Mouse (Mus musculus) hindbrain, embryonic 10.5 days (tissue): ENCODE data around the gene Cdk14. TPM values are rescaled to one million over a fixed set of nuclear protein-coding genes. Genes with fewer than 3 reads are reported as not detected.

Experiments used
- DNase-seq: peaks from one replicate; pipeline ENCODE4 v3.0.0-alpha.2; 2017; ENCODE audit warnings: low spot score
- H3K27ac ChIP-seq: fragments of 300-500 bp; sonication (generic); 2 replicates; pipeline ENCODE4 v1.5.1; 2016; ENCODE audit warnings: mild to moderate bottlenecking, moderate library complexity
- H3K27me3 ChIP-seq: fragments of 300-500 bp; sonication (generic); 2 replicates; pipeline ENCODE4 v1.6.1; 2016; ENCODE audit warnings: mild to moderate bottlenecking; ENCODE audit not compliant: poor library complexity, insufficient read depth, severe bottlenecking
- H3K36me3 ChIP-seq: fragments of 300-500 bp; sonication (generic); 2 replicates; pipeline ENCODE4 v1.6.1; 2016; ENCODE audit warnings: mild to moderate bottlenecking, moderate library complexity
- H3K4me1 ChIP-seq: fragments of 300-500 bp; sonication (generic); replicated peaks from 2 replicates; pipeline ENCODE4 v1.6.1; 2016; ENCODE audit warnings: mild to moderate bottlenecking
- H3K4me3 ChIP-seq: fragments of 300-500 bp; sonication (generic); 2 replicates; pipeline ENCODE4 v1.5.1; 2016; ENCODE audit warnings: mild to moderate bottlenecking, moderate library complexity
- H3K9me3 ChIP-seq: fragments of 300-500 bp; sonication (generic); 2 replicates; pipeline ENCODE4 v1.6.1; 2016; ENCODE audit warnings: mild to moderate bottlenecking, moderate library complexity
- WGBS: fragments of 180-500 bp; shearing (Covaris S2); methylation state at CpG from one replicate; pipeline ENCODE4 v1.1.7; 2016; 5-methylcytosine and 5-hydroxymethylcytosine counted together
- polyA plus RNA-seq: library from polyadenylated mRNA; unstranded; fragments of >200 nt; fragmentation: Nextera tagmentation; extraction: Ambion mirVana; gene quantifications from 2 replicates; pipeline ENCODE4 v1.2.1, GENCODE M21; 2016

The Cdk14 gene
- polyA plus RNA-seq, 1 experiment from 2014 or later = 19.0 TPM

- Histone ChIP-seq H3K27ac (no peak overlapping the region), H3K9me3 (no peaks in the 10 kb centered on the region), H3K27me3 (no peaks in the 10 kb centered on the region), H3K4me1 (no peaks in the 10 kb centered on the region), H3K4me3 (no peak overlapping the region), H3K36me3 (no peaks in the 10 kb centered on the region)
- DNase-seq = no peak
- WGBS = 93% methylated on average over 4 of the region's 4 CpGs
Measured at GRCm38 (mm10) chr5:5124645-5125044, 295.5 kb downstream of the Cdk14 start.

- WGBS = 87% methylated on average over 5 of the region's 5 CpGs
- no peak overlapping the region for H3K4me3 ChIP-seq
- no peak overlapping the region for H3K27ac ChIP-seq
- H3K9me3 ChIP-seq = no peaks in the 10 kb centered on the region
- H3K27me3 ChIP-seq = no peaks in the 10 kb centered on the region
- no peak for DNase-seq
- H3K36me3 ChIP-seq = no peaks in the 10 kb centered on the region
- H3K4me1 ChIP-seq = peaks cover 13% of the 10 kb centered on the region
Measured at GRCm38 (mm10) chr5:5116775-5117522, 303.2 kb downstream of the Cdk14 start.

DNA sequence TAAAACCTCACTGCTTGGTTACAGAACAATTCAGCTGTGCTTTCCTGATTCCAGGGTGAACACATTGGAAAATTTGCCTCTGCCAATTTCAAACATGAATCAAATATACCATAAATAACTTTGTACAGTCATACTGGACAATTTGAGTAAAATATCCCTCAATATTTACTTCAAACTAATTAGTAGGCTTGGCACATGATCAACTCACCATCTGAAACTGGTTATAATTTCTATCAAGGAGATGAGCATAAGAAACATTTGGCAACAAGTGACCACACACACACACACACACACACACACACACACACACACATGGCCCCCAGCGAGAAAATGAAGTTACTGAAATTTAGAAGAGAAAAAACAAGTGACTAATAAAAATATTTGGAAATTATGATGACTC lies 304.6 kb downstream of the Cdk14 start:
- H3K9me3 ChIP-seq = no peaks in the 10 kb centered on the region
- no peak overlapping the region for H3K4me3 ChIP-seq
- H3K36me3 ChIP-seq = no peaks in the 10 kb centered on the region
- no peak for DNase-seq
- no peaks in the 10 kb centered on the region for H3K27me3 ChIP-seq
- peaks cover 17% of the 10 kb centered on the region for H3K4me1 ChIP-seq
- WGBS = 69% methylated on average over 1 of the region's 1 CpGs
- no peak overlapping the region for H3K27ac ChIP-seq

DNA sequence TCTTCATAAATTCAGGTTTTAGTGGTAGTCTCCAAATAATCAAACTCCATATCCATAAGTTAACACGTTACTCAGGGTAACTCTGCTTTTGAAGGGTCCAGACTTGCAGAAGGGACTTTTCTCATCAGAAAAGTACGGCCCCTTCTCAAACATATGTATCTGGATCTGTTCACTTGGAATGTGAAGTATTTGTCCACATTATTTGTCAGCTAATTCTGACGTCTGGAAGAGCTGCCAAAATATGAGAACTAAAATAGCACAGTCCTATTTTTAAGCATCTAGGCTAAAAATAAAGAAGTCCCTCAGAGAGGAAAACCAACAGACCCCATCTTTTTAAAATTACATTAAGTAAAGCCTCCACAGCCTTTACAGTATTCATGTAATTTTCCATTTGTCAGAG lies 310.5 kb downstream of the Cdk14 start:
- no peaks in the 10 kb centered on the region for H3K9me3 ChIP-seq
- no peak for DNase-seq
- peaks cover 10% of the 10 kb centered on the region for H3K4me1 ChIP-seq
- no peak overlapping the region for H3K4me3 ChIP-seq
- no peak overlapping the region for H3K27ac ChIP-seq
- H3K27me3 ChIP-seq = no peaks in the 10 kb centered on the region
- 76% methylated on average over 3 of the region's 3 CpGs for WGBS
- no peaks in the 10 kb centered on the region for H3K36me3 ChIP-seq

DNA sequence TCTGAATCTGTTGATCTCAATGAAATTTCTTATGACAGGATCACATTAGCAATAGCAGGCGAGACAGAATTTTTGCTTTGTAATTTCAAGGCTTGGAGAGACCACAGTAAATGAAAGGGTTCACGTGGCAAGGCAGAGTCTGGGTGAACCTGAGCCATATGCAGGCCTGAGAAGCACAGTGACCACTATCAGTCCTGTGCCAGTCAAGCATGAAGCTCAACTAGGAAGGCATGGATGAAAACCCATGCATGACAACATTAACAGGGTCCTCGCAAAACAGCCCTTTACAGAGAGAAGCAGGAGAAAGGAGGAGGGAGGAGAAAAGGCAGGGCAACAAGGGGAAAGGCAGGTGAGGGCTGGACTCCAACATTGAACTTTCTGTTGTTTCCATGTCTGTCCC lies 311.1 kb downstream of the Cdk14 start:
- WGBS = 72% methylated on average over 3 of the region's 3 CpGs
- H3K4me3 ChIP-seq = no peak overlapping the region
- no peaks in the 10 kb centered on the region for H3K36me3 ChIP-seq
- H3K9me3 ChIP-seq = no peaks in the 10 kb centered on the region
- peaks cover 10% of the 10 kb centered on the region for H3K4me1 ChIP-seq
- H3K27me3 ChIP-seq = no peaks in the 10 kb centered on the region
- H3K27ac ChIP-seq = no peak overlapping the region
- no peak for DNase-seq

GRCm38 (mm10) chr5:5096248-5096915 lies 323.7 kb downstream of the Cdk14 start:
- no peaks in the 10 kb centered on the region for H3K9me3 ChIP-seq
- H3K27ac ChIP-seq = no peak overlapping the region
- no peaks in the 10 kb centered on the region for H3K27me3 ChIP-seq
- no peaks in the 10 kb centered on the region for H3K36me3 ChIP-seq
- DNase-seq = no peak
- 45% methylated on average over 3 of the region's 3 CpGs for WGBS
- no peak overlapping the region for H3K4me3 ChIP-seq
- H3K4me1 ChIP-seq = peaks cover 4% of the 10 kb centered on the region; the same call in 1 of the 2 replicates

- Histone ChIP-seq H3K4me1 (peaks cover 4% of the 10 kb centered on the region; the same call in 1 of the 2 replicates), H3K27me3 (no peaks in the 10 kb centered on the region), H3K27ac (no peak overlapping the region), H3K9me3 (no peaks in the 10 kb centered on the region), H3K4me3 (no peak overlapping the region), H3K36me3 (no peaks in the 10 kb centered on the region)
- 88% methylated on average over 7 of the region's 7 CpGs for WGBS
- DNase-seq = no peak
Measured at GRCm38 (mm10) chr5:5092736-5093135, 327.4 kb downstream of the Cdk14 start.

DNA sequence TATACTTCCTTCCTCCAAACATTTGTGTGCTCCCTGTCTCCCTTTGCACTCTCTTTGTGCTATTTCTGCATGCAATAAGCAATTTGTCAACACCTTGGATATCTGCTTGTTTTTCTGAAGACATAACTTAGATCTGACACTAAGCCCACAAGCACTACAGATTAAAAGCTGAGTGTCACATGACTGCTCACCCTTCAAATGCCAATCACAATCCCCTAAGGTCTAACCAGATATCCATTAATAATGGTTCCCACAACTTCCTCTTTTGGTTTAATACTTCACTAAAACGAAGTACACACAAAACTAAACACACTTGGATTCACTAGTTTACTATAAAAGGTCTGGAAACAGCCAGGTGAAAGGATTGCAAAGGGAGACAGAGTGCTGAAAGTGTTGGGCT lies 348.6 kb downstream of the Cdk14 start:
- WGBS = 81% methylated on average over 1 of the region's 1 CpGs
- Histone ChIP-seq H3K36me3 (peaks cover 8% of the 10 kb centered on the region; the same call in 1 of the 2 replicates), H3K9me3 (no peaks in the 10 kb centered on the region), H3K4me3 (no peak overlapping the region), H3K27me3 (no peaks in the 10 kb centered on the region), H3K27ac (no peak overlapping the region), H3K4me1 (no peaks in the 10 kb centered on the region)
- no peak for DNase-seq

DNA sequence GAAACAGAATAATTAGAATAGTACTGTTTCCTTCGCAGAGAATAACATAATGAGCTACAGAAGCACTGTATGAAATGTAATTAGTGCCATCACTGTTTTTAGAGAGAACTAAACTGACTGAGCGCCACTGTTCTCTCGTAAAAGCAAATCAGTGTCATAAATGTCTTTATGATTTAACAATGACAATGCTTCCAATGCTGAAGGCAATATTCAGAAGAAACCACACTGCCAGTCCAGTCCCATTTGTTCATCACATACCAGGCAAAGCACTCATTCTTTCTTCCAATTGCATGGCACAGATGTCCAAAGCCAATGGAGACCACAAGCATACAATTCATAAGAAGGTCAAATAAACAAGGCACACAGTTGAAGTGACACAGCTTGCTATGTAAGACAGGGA lies 355.4 kb downstream of the Cdk14 start:
- H3K27ac ChIP-seq = no peak overlapping the region
- H3K9me3 ChIP-seq = no peaks in the 10 kb centered on the region
- no peaks in the 10 kb centered on the region for H3K36me3 ChIP-seq
- no peaks in the 10 kb centered on the region for H3K27me3 ChIP-seq
- H3K4me3 ChIP-seq = no peak overlapping the region
- 91% methylated on average over 3 of the region's 3 CpGs for WGBS
- no peak for DNase-seq
- H3K4me1 ChIP-seq = no peaks in the 10 kb centered on the region

- Histone ChIP-seq H3K36me3 (no peaks in the 10 kb centered on the region), H3K27ac (no peak overlapping the region), H3K4me3 (no peak overlapping the region), H3K27me3 (no peaks in the 10 kb centered on the region), H3K9me3 (no peaks in the 10 kb centered on the region), H3K4me1 (peaks cover 25% of the 10 kb centered on the region)
- WGBS = 62% methylated on average over 4 of the region's 4 CpGs
- DNase-seq = no peak
Measured at GRCm38 (mm10) chr5:5056102-5056883, 363.8 kb downstream of the Cdk14 start.

GRCm38 (mm10) chr5:5055494-5055893 lies 364.6 kb downstream of the Cdk14 start:
- no peak for DNase-seq
- WGBS = 33% methylated on average over 1 of the region's 1 CpGs
- Histone ChIP-seq H3K4me1 (peaks cover 25% of the 10 kb centered on the region), H3K27ac (no peak overlapping the region), H3K4me3 (no peak overlapping the region), H3K36me3 (no peaks in the 10 kb centered on the region), H3K27me3 (no peaks in the 10 kb centered on the region), H3K9me3 (no peaks in the 10 kb centered on the region)

DNA sequence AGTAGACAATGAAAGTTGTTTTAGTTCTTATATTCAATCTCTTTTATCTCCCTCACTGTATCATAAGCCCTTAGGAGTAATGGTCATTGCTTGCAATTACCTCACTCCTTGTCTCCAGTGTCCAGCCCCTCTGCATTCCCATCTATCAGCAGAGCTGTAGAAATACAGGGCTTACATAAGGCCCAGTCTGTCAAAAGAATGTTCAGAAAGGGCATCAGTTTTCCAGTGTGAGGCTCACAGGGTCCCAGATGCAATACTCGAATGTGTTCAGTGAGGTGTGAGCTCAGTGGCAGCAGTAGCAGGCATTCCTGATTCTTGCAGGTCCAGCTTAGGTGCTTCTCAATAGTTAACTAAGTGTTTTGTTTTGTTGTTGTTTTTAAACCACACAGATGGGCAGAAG lies 365.8 kb downstream of the Cdk14 start:
- Histone ChIP-seq H3K4me1 (peaks cover 25% of the 10 kb centered on the region), H3K36me3 (no peaks in the 10 kb centered on the region), H3K9me3 (no peaks in the 10 kb centered on the region), H3K27me3 (no peaks in the 10 kb centered on the region), H3K4me3 (no peak overlapping the region), H3K27ac (no peak overlapping the region)
- WGBS = 31% methylated on average over 1 of the region's 1 CpGs
- DNase-seq = no peak

DNA sequence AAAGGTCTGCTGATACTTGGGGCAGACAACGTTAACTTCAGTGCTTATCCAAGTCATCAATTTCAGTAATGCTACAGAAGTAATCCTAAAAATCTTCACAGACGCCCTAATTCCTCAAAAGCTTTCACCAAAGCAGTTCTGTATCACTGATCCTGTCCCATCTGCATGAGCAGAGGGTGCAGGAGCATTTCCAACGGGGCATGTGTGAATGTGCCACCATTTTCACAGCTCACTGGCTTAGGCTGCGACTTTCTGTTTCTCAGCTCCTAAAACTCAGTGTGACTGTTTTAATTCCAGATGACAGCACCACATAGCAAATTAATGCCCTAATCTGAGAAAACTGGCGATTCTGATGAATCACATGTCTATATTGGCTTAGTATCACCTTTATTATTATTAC lies 375.8 kb downstream of the Cdk14 start:
- WGBS = 80% methylated on average over 5 of the region's 5 CpGs
- Histone ChIP-seq H3K27me3 (no peaks in the 10 kb centered on the region), H3K4me3 (no peak overlapping the region), H3K36me3 (no peaks in the 10 kb centered on the region), H3K9me3 (no peaks in the 10 kb centered on the region), H3K27ac (no peak overlapping the region), H3K4me1 (peaks cover 9% of the 10 kb centered on the region; the same call in 1 of the 2 replicates)
- DNase-seq = no peak
